Mouse (Mus musculus) megakaryocyte, embryonic 14.5 days (primary cell): ENCODE data around the gene Gm11168.
"Not testable (repeated sequence)": the region's sequence is repeated elsewhere in the genome, so short reads cannot be mapped to it uniquely, and the experiment has no call there.

Source experiments
- FLI1 ChIP-seq: IDR thresholded peaks from 2 replicates; pipeline ENCODE4 v1.6.1; 2012; ENCODE audit warnings: low read length, inconsistent platforms, mixed read lengths
- GATA1 ChIP-seq: IDR thresholded peaks from 3 replicates; pipeline ENCODE4 v1.6.1; 2012; ENCODE audit warnings: mixed read lengths, low read length, inconsistent platforms, borderline replicate concordance

GRCm38 (mm10) chr9:3022316-3023008 lies 19.3 kb downstream of the Gm11168 start:
- TF ChIP-seq GATA1, FLI1: not testable (repeated sequence)
